Mouse (Mus musculus): ENCODE results near the gene Ankrd60. TPM values are rescaled to one million over a fixed set of nuclear protein-coding genes. Genes with fewer than 3 reads are reported as not detected.

Gene Ankrd60
- polyA plus RNA-seq, 1 experiment from 2014 or later = not detected

GRCm38 (mm10) chr2:173564179-173564578 is 14.0 kb downstream of the Ankrd60 start:
- Histone ChIP-seq H3K9me3 (no peaks in the 10 kb centered on the region), H3K27ac (no peak overlapping the region), H3K4me3 (no peak overlapping the region), H3K4me1 (replicated peaks) (peaks cover 12% of the 10 kb centered on the region), H3K27me3 (ENCODE audit: insufficient read depth, poor library complexity, severe bottlenecking) (no peaks in the 10 kb centered on the region), H3K36me3 (no peaks in the 10 kb centered on the region)
- no peak for DNase-seq (ENCODE audit: low spot score)
- 69% methylated on average over 9 of the region's 9 CpGs for WGBS

- DNase-seq (ENCODE audit: low spot score) = peak; percentile 28
Measured at GRCm38 (mm10) chr2:173563336-173563735, 14.8 kb downstream of the Ankrd60 start.

GRCm38 (mm10) chr2:173561851-173562442 is 16.2 kb downstream of the Ankrd60 start:
- peaks cover 12% of the 10 kb centered on the region for H3K4me1 ChIP-seq (replicated peaks)
- peak; percentile 74 for DNase-seq (ENCODE audit: low spot score)
- H3K9me3 ChIP-seq = no peaks in the 10 kb centered on the region
- H3K27ac ChIP-seq = no peak overlapping the region
- WGBS = 43% methylated on average over 5 of the region's 5 CpGs
- H3K36me3 ChIP-seq = no peaks in the 10 kb centered on the region
- H3K27me3 ChIP-seq (ENCODE audit: insufficient read depth, poor library complexity, severe bottlenecking) = no peaks in the 10 kb centered on the region
- H3K4me3 ChIP-seq = no peak overlapping the region

More at GRCm38 (mm10) chr2:173563336-173563735, 14.8 kb downstream of the Ankrd60 start:
- H3K9me3 ChIP-seq = no peaks in the 10 kb centered on the region
- no peaks in the 10 kb centered on the region for H3K36me3 ChIP-seq
- no peak overlapping the region for H3K27ac ChIP-seq
- no peaks in the 10 kb centered on the region for H3K27me3 ChIP-seq (ENCODE audit: insufficient read depth, poor library complexity, severe bottlenecking)
- no peak overlapping the region for H3K4me3 ChIP-seq
- WGBS = 77% methylated on average over 7 of the region's 7 CpGs
- peaks cover 12% of the 10 kb centered on the region for H3K4me1 ChIP-seq (replicated peaks)

- Histone ChIP-seq H3K4me1 (replicated peaks) (no peaks in the 10 kb centered on the region), H3K27ac (no peak overlapping the region), H3K9me3 (no peaks in the 10 kb centered on the region), H3K27me3 (ENCODE audit: insufficient read depth, poor library complexity, severe bottlenecking) (no peaks in the 10 kb centered on the region), H3K36me3 (no peaks in the 10 kb centered on the region), H3K4me3 (no peak overlapping the region)
- no peak for DNase-seq (ENCODE audit: low spot score)
- 81% methylated on average over 12 of the region's 12 CpGs for WGBS
Measured at GRCm38 (mm10) chr2:173558754-173559396, 19.3 kb downstream of the Ankrd60 start.

GRCm38 (mm10) chr2:173553863-173554262 is 24.3 kb downstream of the Ankrd60 start:
- no peaks in the 10 kb centered on the region for H3K36me3 ChIP-seq
- H3K9me3 ChIP-seq = no peaks in the 10 kb centered on the region
- H3K4me1 ChIP-seq (replicated peaks) = no peaks in the 10 kb centered on the region
- H3K27ac ChIP-seq = no peak overlapping the region
- peaks cover 4% of the 10 kb centered on the region; the same call in 1 of the 2 replicates for H3K27me3 ChIP-seq (ENCODE audit: insufficient read depth, poor library complexity, severe bottlenecking)
- peak; percentile 49 for DNase-seq (ENCODE audit: low spot score)
- H3K4me3 ChIP-seq = no peak overlapping the region
- 52% methylated on average over 9 of the region's 9 CpGs for WGBS

- no peaks in the 10 kb centered on the region for H3K9me3 ChIP-seq
- no peaks in the 10 kb centered on the region for H3K36me3 ChIP-seq
- H3K4me1 ChIP-seq (replicated peaks) = no peaks in the 10 kb centered on the region; the same call in 1 of the 2 replicates
- no peak overlapping the region for H3K4me3 ChIP-seq
- 81% methylated on average over 6 of the region's 6 CpGs for WGBS
- H3K27me3 ChIP-seq (ENCODE audit: insufficient read depth, poor library complexity, severe bottlenecking) = peaks cover 4% of the 10 kb centered on the region
- no peak overlapping the region for H3K27ac ChIP-seq
- no peak for DNase-seq (ENCODE audit: low spot score)
Measured at GRCm38 (mm10) chr2:173550681-173551080, 27.5 kb downstream of the Ankrd60 start.

- peaks cover 9% of the 10 kb centered on the region for H3K27me3 ChIP-seq (ENCODE audit: insufficient read depth, poor library complexity, severe bottlenecking)
- no peaks in the 10 kb centered on the region for H3K36me3 ChIP-seq
- WGBS = 93% methylated on average over 10 of the region's 10 CpGs
- H3K27ac ChIP-seq = no peak overlapping the region
- no peaks in the 10 kb centered on the region for H3K9me3 ChIP-seq
- DNase-seq (ENCODE audit: low spot score) = no peak
- H3K4me1 ChIP-seq (replicated peaks) = no peaks in the 10 kb centered on the region; the same call in none of the 2 replicates
- no peak overlapping the region for H3K4me3 ChIP-seq
Measured at GRCm38 (mm10) chr2:173549236-173549635, 28.9 kb downstream of the Ankrd60 start.

GRCm38 (mm10) chr2:173545992-173546703 is 32.0 kb downstream of the Ankrd60 start:
- no peaks in the 10 kb centered on the region for H3K36me3 ChIP-seq
- H3K27me3 ChIP-seq (ENCODE audit: insufficient read depth, poor library complexity, severe bottlenecking) = peaks cover 14% of the 10 kb centered on the region; the same call in 1 of the 2 replicates
- H3K4me1 ChIP-seq (replicated peaks) = no peaks in the 10 kb centered on the region; the same call in none of the 2 replicates
- H3K4me3 ChIP-seq = no peak overlapping the region
- WGBS = 46% methylated on average over 15 of the region's 15 CpGs
- H3K27ac ChIP-seq = no peak overlapping the region
- H3K9me3 ChIP-seq = no peaks in the 10 kb centered on the region
- DNase-seq (ENCODE audit: low spot score) = peak; percentile 83

- no peak for DNase-seq (ENCODE audit: low spot score)
- no peak overlapping the region for H3K27ac ChIP-seq
- 84% methylated on average over 4 of the region's 4 CpGs for WGBS
- H3K36me3 ChIP-seq = no peaks in the 10 kb centered on the region
- no peak overlapping the region for H3K4me3 ChIP-seq
- H3K27me3 ChIP-seq (ENCODE audit: insufficient read depth, poor library complexity, severe bottlenecking) = peaks cover 14% of the 10 kb centered on the region; the same call in 1 of the 2 replicates
- no peaks in the 10 kb centered on the region for H3K9me3 ChIP-seq
- H3K4me1 ChIP-seq (replicated peaks) = peaks cover 15% of the 10 kb centered on the region
Measured at GRCm38 (mm10) chr2:173542716-173543115, 35.4 kb downstream of the Ankrd60 start.

GRCm38 (mm10) chr2:173541748-173542147 is 36.4 kb downstream of the Ankrd60 start:
- no peaks in the 10 kb centered on the region for H3K9me3 ChIP-seq
- H3K36me3 ChIP-seq = no peaks in the 10 kb centered on the region
- peaks cover 15% of the 10 kb centered on the region for H3K4me1 ChIP-seq (replicated peaks)
- WGBS = 79% methylated on average over 4 of the region's 4 CpGs
- no peak overlapping the region for H3K27ac ChIP-seq
- no peak for DNase-seq (ENCODE audit: low spot score)
- H3K4me3 ChIP-seq = no peak overlapping the region
- peaks cover 14% of the 10 kb centered on the region; the same call in 1 of the 2 replicates for H3K27me3 ChIP-seq (ENCODE audit: insufficient read depth, poor library complexity, severe bottlenecking)

GRCm38 (mm10) chr2:173539781-173540180 is 38.4 kb downstream of the Ankrd60 start:
- Histone ChIP-seq H3K4me1 (replicated peaks) (peaks cover 17% of the 10 kb centered on the region), H3K27ac (no peak overlapping the region), H3K4me3 (no peak overlapping the region), H3K9me3 (no peaks in the 10 kb centered on the region), H3K27me3 (ENCODE audit: insufficient read depth, poor library complexity, severe bottlenecking) (peaks cover 14% of the 10 kb centered on the region; the same call in 1 of the 2 replicates), H3K36me3 (no peaks in the 10 kb centered on the region)
- WGBS = 52% methylated on average over 15 of the region's 15 CpGs
- DNase-seq (ENCODE audit: low spot score) = no peak

GRCm38 (mm10) chr2:173535886-173536285 is 42.3 kb downstream of the Ankrd60 start:
- Histone ChIP-seq H3K27ac (no peak overlapping the region), H3K4me3 (no peak overlapping the region), H3K36me3 (no peaks in the 10 kb centered on the region), H3K9me3 (no peaks in the 10 kb centered on the region), H3K27me3 (ENCODE audit: insufficient read depth, poor library complexity, severe bottlenecking) (0 out of 2 replicates have a peak, but pooled peaks cover 3% of the 10 kb centered on the region), H3K4me1 (replicated peaks) (peaks cover 29% of the 10 kb centered on the region)
- no peak for DNase-seq (ENCODE audit: low spot score)
- WGBS = 90% methylated on average over 9 of the region's 9 CpGs

- no peaks in the 10 kb centered on the region for H3K9me3 ChIP-seq
- H3K27me3 ChIP-seq (ENCODE audit: insufficient read depth, poor library complexity, severe bottlenecking) = 0 out of 2 replicates have a peak, but pooled peaks cover 3% of the 10 kb centered on the region
- H3K27ac ChIP-seq = no peak overlapping the region
- DNase-seq (ENCODE audit: low spot score) = no peak
- WGBS = 90% methylated on average over 18 of the region's 18 CpGs
- H3K4me3 ChIP-seq = no peak overlapping the region
- H3K4me1 ChIP-seq (replicated peaks) = peaks cover 26% of the 10 kb centered on the region
- no peaks in the 10 kb centered on the region for H3K36me3 ChIP-seq
Measured at GRCm38 (mm10) chr2:173535390-173535789, 42.8 kb downstream of the Ankrd60 start.
